Mouse (Mus musculus): Measurements from ENCODE around the gene Dnajc7.
"Not testable (repeated sequence)": the region's sequence is repeated elsewhere in the genome, so short reads cannot be mapped to it uniquely, and the experiment has no call there.

DNA sequence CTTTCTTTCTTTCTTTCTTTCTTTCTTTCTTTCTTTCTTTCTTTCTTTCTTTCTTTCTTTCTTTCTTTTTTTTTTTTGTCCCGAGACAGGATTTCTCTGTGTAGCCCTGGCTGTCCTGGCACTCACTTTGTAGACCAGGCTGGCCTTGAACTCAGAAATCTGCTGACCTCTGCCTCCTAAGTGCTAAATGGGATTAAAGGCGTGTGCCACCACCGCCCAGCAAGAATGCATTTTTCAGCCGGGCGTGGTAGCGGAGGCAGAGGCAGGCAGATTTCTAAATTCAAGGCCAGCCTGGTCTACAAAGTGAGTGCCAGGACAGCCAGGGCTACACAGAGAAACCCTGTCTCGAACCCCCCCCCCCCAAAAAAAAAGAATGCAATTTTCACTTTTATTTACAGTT lies 3.1 kb downstream of the Dnajc7 start:
- TF ChIP-seq CTCF (IDR thresholded peaks at IDR 0.05; ENCODE audit: control insufficient read depth, insufficient read depth, insufficient read length); MYOD1 (IDR thresholded peaks at IDR 0.05; ENCODE audit: control insufficient read depth, insufficient read length, low read depth); MAX (IDR thresholded peaks at IDR 0.05); USF1 (IDR thresholded peaks at IDR 0.05; ENCODE audit: low read depth); FOSL1 (IDR thresholded peaks at IDR 0.05; ENCODE audit: insufficient read depth, low read length, poor library complexity, severe bottlenecking); MYOG (IDR thresholded peaks at IDR 0.05; ENCODE audit: control insufficient read depth, extremely low read depth, insufficient read length): not testable (repeated sequence)

Data from C2C12 (cell line).